ENCODE assay signal across 34 mouse cellular contexts in genomic region chr19:59041086-59041485, GRCm38 (mm10).
"Had no signal": no experiment of that assay in that cellular context is flagged by ENCODE, and none has a peak within 500 bp of the region (broad histone marks: within the 10 kb centered on the region; RNA-seq: fewer than 3 reads in every experiment).

No protein-coding gene starts in this region.

- H3K36me3 ChIP-seq: heart, embryonic 10.5 days; heart, embryonic 12.5 days; heart, embryonic 13.5 days; heart, embryonic 15.5 days; hindbrain, embryonic 10.5 days; hindbrain, embryonic 12.5 days; intestine, embryonic 15.5 days; kidney, embryonic 15.5 days had no signal

- H3K27ac ChIP-seq: heart, embryonic 10.5 days; heart, embryonic 13.5 days; heart, embryonic 15.5 days; hindbrain, embryonic 10.5 days; hindbrain, embryonic 12.5 days; hindbrain, embryonic 13.5 days; hindbrain, embryonic 14.5 days; hindbrain, embryonic 15.5 days; hindbrain, postnatal 0 days; intestine, embryonic 15.5 days; kidney, embryonic 15.5 days; kidney, postnatal 0 days; layer of hippocampus, adult 2 months had no signal

- DNase-seq: heart, postnatal 10 days; heart, postnatal 14 days; heart, postnatal 4 days; kidney, adult 11 months; kidney, adult 18-20 months; kidney, adult 2 months; kidney, adult 8-10 months; kidney, adult 9 months; kidney, postnatal 10 days; kidney, postnatal 14 days; kidney, postnatal 25 days; kidney, postnatal 36 days; kidney, postnatal 4 days; layer of hippocampus, adult 9-11 months; layer of hippocampus, postnatal 36 days had no signal

- H3K27me3 ChIP-seq: hindbrain, embryonic 12.5 days; hindbrain, embryonic 13.5 days; hindbrain, embryonic 15.5 days; intestine, embryonic 15.5 days; kidney, embryonic 15.5 days had no signal

- ATAC-seq: hindbrain, embryonic 16.5 days; hindbrain, postnatal 0 days; inflammation-experienced regulatory T-cells, adult 6 months; intestine, embryonic 15.5 days; intestine, embryonic 16.5 days; intestine, postnatal 0 days had no signal

- H3K4me2 ChIP-seq: heart, embryonic 11.5 days; heart, embryonic 12.5 days; heart, embryonic 13.5 days; heart, embryonic 15.5 days; hindbrain, embryonic 12.5 days; hindbrain, embryonic 13.5 days; hindbrain, embryonic 14.5 days; hindbrain, embryonic 15.5 days; intestine, embryonic 15.5 days; kidney, embryonic 15.5 days had no signal

- H3K9me3 ChIP-seq: heart, embryonic 10.5 days; heart, embryonic 12.5 days; heart, embryonic 13.5 days; heart, embryonic 15.5 days; hindbrain, embryonic 10.5 days; hindbrain, embryonic 12.5 days; hindbrain, embryonic 13.5 days; hindbrain, embryonic 15.5 days; intestine, embryonic 15.5 days; kidney, embryonic 15.5 days had no signal

- H3K4me3 ChIP-seq: heart, embryonic 10.5 days; heart, embryonic 12.5 days; heart, embryonic 13.5 days; heart, embryonic 15.5 days; hindbrain, embryonic 10.5 days; hindbrain, embryonic 12.5 days; hindbrain, embryonic 13.5 days; hindbrain, embryonic 15.5 days; intestine, embryonic 15.5 days; kidney, embryonic 15.5 days; layer of hippocampus, adult 2 months had no signal

- H3K4me1 ChIP-seq: heart, embryonic 10.5 days; heart, embryonic 15.5 days; intestine, embryonic 15.5 days; kidney, embryonic 15.5 days had no signal

- H3K9ac ChIP-seq: heart, embryonic 12.5 days; heart, embryonic 13.5 days; heart, embryonic 15.5 days; hindbrain, embryonic 12.5 days; hindbrain, embryonic 13.5 days; hindbrain, embryonic 14.5 days; hindbrain, embryonic 15.5 days; intestine, embryonic 15.5 days; kidney, embryonic 15.5 days had no signal
